Mouse (Mus musculus) B cell, adult (primary cell): Measurements from ENCODE around the gene Klk1b5. TPM values are rescaled to one million over a fixed set of nuclear protein-coding genes. Genes with fewer than 3 reads are reported as not detected.

Source experiments
- total RNA-seq: library from RNA; stranded (reverse); gene quantifications from 4 replicates; pipeline ENCODE4 v1.2.4, GENCODE M21; 2023; ENCODE audit not compliant: inconsistent age

Gene Klk1b5
- total RNA-seq = not detected in 4 replicates

DNA sequence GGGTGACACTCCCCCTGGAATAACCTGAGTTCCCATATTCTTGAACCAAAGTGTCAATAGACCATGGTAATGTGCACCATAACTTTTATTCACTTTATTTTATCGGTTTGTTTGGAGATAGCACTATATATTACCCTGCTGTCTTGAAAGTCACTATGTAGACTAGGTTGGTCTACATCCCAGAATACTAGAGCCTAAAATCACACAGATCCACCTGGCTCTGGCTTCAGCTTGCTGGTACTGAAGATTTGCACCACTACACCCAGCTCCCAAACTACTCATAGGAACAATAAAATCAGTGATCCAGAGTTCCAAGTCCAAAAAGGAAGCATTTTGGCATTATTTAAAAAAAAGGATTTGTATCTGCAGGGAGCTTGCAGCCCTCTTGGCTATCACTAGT, at the start of gene Klk1b5:
Klk1b5 (plus strand) TSS at position 301 of the 400 bp plus-strand sequence.

GRCm38 (mm10) chr7:44187936-44188335, 27.8 kb upstream of the Klk1b5 start, which contains the start of gene Klk1b24:
Gene Klk1b24 (plus strand): TSS chr7:44188236.

DNA sequence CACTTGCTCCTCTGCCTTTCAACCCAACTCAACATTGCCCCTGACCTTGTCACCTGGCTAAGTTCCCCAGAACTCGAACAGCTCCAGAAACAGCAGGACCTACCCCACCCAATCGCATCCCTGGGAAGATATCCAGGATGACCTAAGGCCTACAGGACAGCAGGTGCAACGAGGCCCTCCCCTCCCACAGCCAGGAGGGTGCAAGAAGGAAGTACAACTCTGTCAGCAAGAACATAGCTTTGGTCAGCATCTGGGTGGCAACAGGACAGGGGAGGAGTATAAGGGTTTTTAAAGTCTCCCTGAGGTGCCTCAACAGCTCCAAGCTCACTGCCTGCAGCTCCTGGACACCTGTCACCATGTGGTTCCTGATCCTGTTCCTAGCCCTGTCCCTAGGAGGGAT, 17.9 kb upstream of the Klk1b5 start, which contains the start of gene Klk1b3:
Klk1b3 (plus strand) TSS at position 301 of the 400 bp plus-strand sequence.

GRCm38 (mm10) chr7:44207135-44207534, 8.6 kb upstream of the Klk1b5 start, which contains the start of gene Klk1b4:
Gene Klk1b4 (plus strand): TSS chr7:44207435.

GRCm38 (mm10) chr7:44225076-44225475, 9.3 kb downstream of the Klk1b5 start, which contains the start of gene Klk1:
Gene Klk1 (plus strand): TSS chr7:44225360.

GRCm38 (mm10) chr7:44235909-44236308, 20.2 kb downstream of the Klk1b5 start, which contains the start of gene Gm36864:
Gene Gm36864 (plus strand): TSS chr7:44236177.

DNA sequence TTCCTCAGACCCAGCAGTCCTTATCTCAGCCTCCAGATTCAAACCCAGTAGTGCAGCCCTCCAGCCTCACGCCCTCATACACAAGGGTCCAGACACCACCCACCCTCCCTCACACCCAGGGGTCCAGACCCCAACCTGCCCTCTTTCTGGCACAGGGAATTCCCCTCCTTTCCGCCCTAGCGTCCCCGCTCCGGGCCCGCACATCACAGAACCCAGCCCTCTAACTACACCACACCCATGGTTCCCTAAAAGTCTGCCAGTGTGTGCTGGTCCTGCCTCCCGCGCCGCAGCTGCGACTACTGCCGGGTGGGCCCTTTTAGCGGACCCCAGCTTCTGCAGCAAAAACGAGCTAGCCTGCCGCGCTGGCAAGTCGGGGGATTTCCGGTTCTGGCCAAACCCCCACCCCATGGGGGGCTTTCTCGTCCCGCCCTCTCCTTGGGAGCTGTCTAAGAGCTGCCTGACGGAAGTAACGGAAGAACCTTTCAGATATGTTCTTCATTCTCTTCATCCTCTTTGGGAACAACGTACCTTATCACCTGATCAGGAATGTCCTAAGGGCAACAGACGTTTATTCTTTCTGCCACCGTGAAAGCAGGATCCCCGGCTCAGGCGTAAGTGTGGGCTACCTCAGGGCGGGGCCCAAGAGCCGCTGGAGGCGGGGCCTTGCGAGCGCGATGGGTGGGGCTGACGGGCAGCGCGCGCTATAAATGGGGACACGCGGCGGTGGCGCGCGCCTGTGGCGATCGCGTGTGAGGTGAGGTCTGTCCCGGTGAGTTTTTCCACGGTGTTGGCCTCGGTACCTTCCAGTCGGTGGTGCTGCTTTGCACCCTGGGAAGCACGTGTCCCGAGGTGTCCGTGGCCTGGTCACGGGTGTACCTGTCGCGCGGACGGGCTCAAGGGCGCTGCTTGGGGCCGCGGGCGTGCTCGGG, 30.6 kb downstream of the Klk1b5 start, which contains the start of the genes 1700028J19Rik and 2410002F23Rik:
1700028J19Rik (minus strand) TSS at position 641 of the 929 bp plus-strand sequence.
2410002F23Rik (plus strand) TSS at position 668 of the 929 bp plus-strand sequence.

GRCm38 (mm10) chr7:44257278-44257677, 41.5 kb downstream of the Klk1b5 start, which contains the start of gene Acp4:
Gene Acp4 (minus strand): TSS chr7:44257378.

DNA sequence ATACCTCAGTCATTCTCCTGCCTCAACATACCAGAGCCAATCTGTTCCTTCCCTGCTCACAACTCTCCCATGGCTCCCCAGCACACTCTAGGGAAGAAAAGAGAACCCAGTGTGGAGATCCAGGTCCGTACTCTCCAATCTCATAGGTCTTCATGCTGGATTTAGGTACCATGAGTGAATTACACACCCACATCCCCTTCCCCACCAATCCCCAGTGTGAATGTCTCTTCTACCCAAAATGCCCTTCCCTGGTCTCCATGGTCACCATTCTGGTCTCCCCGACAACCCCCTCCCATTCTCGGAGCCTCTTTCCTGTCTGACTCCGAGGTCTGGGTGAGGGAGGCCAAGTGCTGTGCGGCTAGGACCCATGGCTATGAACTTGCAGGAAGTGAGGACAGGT, 45.4 kb downstream of the Klk1b5 start, which contains the start of gene Gm15517:
Gm15517 (plus strand) TSS at position 301 of the 400 bp plus-strand sequence.

Other genes with a start within 250 kb of the Klk1b5 start
- not detected in 4 replicates for gene Klk1b1, start 249.2 kb upstream of the Klk1b5 start, total RNA-seq
- gene Klk1b9, start 239.9 kb upstream of the Klk1b5 start, total RNA-seq = not detected in 4 replicates
- gene Klk1b11, start 220.1 kb upstream of the Klk1b5 start, total RNA-seq = not detected in 4 replicates
- not detected in 4 replicates for gene Klk1b26, start 203.8 kb upstream of the Klk1b5 start, total RNA-seq
- gene Klk1b27, start 163.7 kb upstream of the Klk1b5 start, total RNA-seq = not detected in 4 replicates
- gene Klk1b21, start 113.6 kb upstream of the Klk1b5 start, total RNA-seq = not detected in 4 replicates
- not detected in 4 replicates for gene Klk1b22, start 103.3 kb upstream of the Klk1b5 start, total RNA-seq
- not detected in 4 replicates for gene Klk1b16, start 79.2 kb upstream of the Klk1b5 start, total RNA-seq
- gene Klk1b24, start 27.7 kb upstream of the Klk1b5 start, total RNA-seq = not detected in 4 replicates
- gene Klk1b3, start 17.8 kb upstream of the Klk1b5 start, total RNA-seq = not detected in 4 replicates
- not detected in 4 replicates for gene Klk1b4, start 8.5 kb upstream of the Klk1b5 start, total RNA-seq
- not detected in 4 replicates for gene Klk1, start 9.4 kb downstream of the Klk1b5 start, total RNA-seq
- not detected in 4 replicates for gene Gm36864, start 20.2 kb downstream of the Klk1b5 start, total RNA-seq
- 0.87 to 1.9 TPM (median 1.5 TPM) in 4 replicates for gene 1700028J19Rik, start 30.8 kb downstream of the Klk1b5 start, total RNA-seq
- gene 2410002F23Rik, start 30.8 kb downstream of the Klk1b5 start, total RNA-seq = 153 to 193 TPM (median 178 TPM) in 4 replicates
- not detected in 4 replicates for gene Acp4, start 41.4 kb downstream of the Klk1b5 start, total RNA-seq
- not detected in 4 replicates for gene Gm15517, start 45.5 kb downstream of the Klk1b5 start, total RNA-seq
- gene Clec11a, start 91.0 kb downstream of the Klk1b5 start, total RNA-seq = 1.00 to 2.5 TPM (median 1.2 TPM) in 4 replicates
- 29.6 to 39.7 TPM (median 36.1 TPM) in 4 replicates for gene Shank1, start 94.3 kb downstream of the Klk1b5 start, total RNA-seq
- gene Syt3, start 168.2 kb downstream of the Klk1b5 start, total RNA-seq = not detected in 4 replicates
- gene 1700008O03Rik, start 169.9 kb downstream of the Klk1b5 start, total RNA-seq = not detected in 4 replicates
- not detected in 4 replicates for gene Lrrc4b, start 213.1 kb downstream of the Klk1b5 start, total RNA-seq
- not detected in 4 replicates for gene Aspdh, start 249.4 kb downstream of the Klk1b5 start, total RNA-seq